Mouse (Mus musculus) T-helper 1 cell (primary cell): ENCODE results near the gene Abcc8.

Experiments used
- in situ Hi-C: fragments of 300-600 bp; cut with MboI, MseI; formaldehyde crosslinking; loops from one replicate; pipeline ENCODE4 v1.15.1; 2025; ENCODE audit warnings: high pct_unique_total_duplicates

Abcc8 gene

GRCm38 (mm10) chr7:46110079-46110478 is 69.8 kb downstream of the Abcc8 start:
- in situ Hi-C loops: no loop called here

GRCm38 (mm10) chr7:46105484-46105883 is 74.3 kb downstream of the Abcc8 start:
- in situ Hi-C loops: no loop called here

- in situ Hi-C loops: no loop called here
Measured at GRCm38 (mm10) chr7:46104256-46104915, 75.4 kb downstream of the Abcc8 start.

GRCm38 (mm10) chr7:46103771-46104170 is 76.1 kb downstream of the Abcc8 start:
- in situ Hi-C loops: no loop called here

- in situ Hi-C loops: no loop called here
Measured at GRCm38 (mm10) chr7:46103075-46103591, 76.7 kb downstream of the Abcc8 start.

- in situ Hi-C loops: no loop called here
Measured at GRCm38 (mm10) chr7:46100563-46100962, 79.3 kb downstream of the Abcc8 start, which contains the start of gene Kcnj11. Gene Kcnj11 (minus strand): TSS chr7:46100764.

GRCm38 (mm10) chr7:46099682-46100081 is 80.2 kb downstream of the Abcc8 start:
- in situ Hi-C loops: loop anchor here (5.0 kb wide), 2 partner anchors 103 to 128 kb away; no protein-coding TSS in a partner anchor

GRCm38 (mm10) chr7:46098919-46099286 is 80.9 kb downstream of the Abcc8 start:
- in situ Hi-C loops: loop anchor here (5.0 kb wide), 2 partner anchors 103 to 128 kb away; no protein-coding TSS in a partner anchor

- in situ Hi-C loops: loop anchor here (5.0 kb wide), 2 partner anchors 104 to 129 kb away; no protein-coding TSS in a partner anchor
Measured at GRCm38 (mm10) chr7:46098221-46098918, 81.5 kb downstream of the Abcc8 start.

- in situ Hi-C loops: loop anchor here (5.0 kb wide), 2 partner anchors 105 to 130 kb away; no protein-coding TSS in a partner anchor
Measured at GRCm38 (mm10) chr7:46097319-46097783, 82.5 kb downstream of the Abcc8 start.

- in situ Hi-C loops: loop anchor here (5.0 kb wide), 2 partner anchors 106 to 131 kb away; no protein-coding TSS in a partner anchor
Measured at GRCm38 (mm10) chr7:46096136-46096535, 83.7 kb downstream of the Abcc8 start.

- in situ Hi-C loops: no loop called here
Measured at GRCm38 (mm10) chr7:46092803-46093202, 87.0 kb downstream of the Abcc8 start.

GRCm38 (mm10) chr7:46088241-46088640 is 91.6 kb downstream of the Abcc8 start:
- in situ Hi-C loops: no loop called here

- in situ Hi-C loops: no loop called here
Measured at GRCm38 (mm10) chr7:46086378-46086777, 93.5 kb downstream of the Abcc8 start.

- in situ Hi-C loops: no loop called here
Measured at GRCm38 (mm10) chr7:46084839-46085513, 94.9 kb downstream of the Abcc8 start.

- in situ Hi-C loops: no loop called here
Measured at GRCm38 (mm10) chr7:46084024-46084423, 95.8 kb downstream of the Abcc8 start.

- in situ Hi-C loops: no loop called here
Measured at GRCm38 (mm10) chr7:46077675-46078074, 102.2 kb downstream of the Abcc8 start.

GRCm38 (mm10) chr7:46076844-46077243 is 103.0 kb downstream of the Abcc8 start:
- in situ Hi-C loops: no loop called here

- in situ Hi-C loops: no loop called here
Measured at GRCm38 (mm10) chr7:46068831-46069230, 111.0 kb downstream of the Abcc8 start.

- in situ Hi-C loops: no loop called here
Measured at GRCm38 (mm10) chr7:46063296-46063695, 116.5 kb downstream of the Abcc8 start.

GRCm38 (mm10) chr7:46061614-46062013 is 118.2 kb downstream of the Abcc8 start:
- in situ Hi-C loops: no loop called here

- in situ Hi-C loops: no loop called here
Measured at GRCm38 (mm10) chr7:46060688-46061087, 119.1 kb downstream of the Abcc8 start.
